Mouse (Mus musculus) kidney, postnatal 0 days (tissue): ENCODE results near the gene Ercc5. TPM values are rescaled to one million over a fixed set of nuclear protein-coding genes. Genes with fewer than 3 reads are reported as not detected.

Source experiments
- ATAC-seq: fragments of 200-750 bp; cut with Nextera tagmentation; replicated peaks from 2 replicates; pipeline ENCODE4 v1.8.0; 2017; ENCODE audit warnings: low read depth, moderate number of reproducible peaks, moderate TSS enrichment, moderate library complexity; ENCODE audit not compliant: low FRiP score
- DNase-seq: peaks from one replicate; pipeline ENCODE4 v3.0.0-alpha.2; 2016; ENCODE audit warnings: low spot score
- H3K27ac ChIP-seq: fragments of 300-500 bp; sonication (generic); 2 replicates; pipeline ENCODE4 v1.5.1; 2014; ENCODE audit warnings: mild to moderate bottlenecking
- H3K27me3 ChIP-seq: fragments of 300-500 bp; sonication (generic); 2 replicates; pipeline ENCODE4 v1.6.1; 2014; ENCODE audit warnings: low read length, mixed read lengths; ENCODE audit not compliant: insufficient read depth
- H3K36me3 ChIP-seq: fragments of 300-500 bp; sonication (generic); 2 replicates; pipeline ENCODE4 v1.6.1; 2014; ENCODE audit warnings: low read length, mixed read lengths; ENCODE audit not compliant: insufficient read depth
- H3K4me1 ChIP-seq: fragments of 300-500 bp; sonication (generic); replicated peaks from 2 replicates; pipeline ENCODE4 v1.6.1; 2014; ENCODE audit warnings: antibody characterized with exemption, low read length, mixed read lengths; ENCODE audit not compliant: insufficient read depth
- H3K4me2 ChIP-seq: fragments of 300-500 bp; sonication (generic); 2 replicates; pipeline ENCODE4 v1.6.1; 2014; ENCODE audit warnings: mild to moderate bottlenecking, low read length, moderate library complexity, mixed read lengths
- H3K4me3 ChIP-seq: fragments of 300-500 bp; sonication (generic); replicated peaks from 2 replicates; pipeline ENCODE4 v1.5.1; 2014; ENCODE audit warnings: low read depth, low read length
- H3K9ac ChIP-seq: fragments of 300-500 bp; sonication (generic); 2 replicates; pipeline ENCODE4 v1.6.1; 2014; ENCODE audit warnings: low read depth, low read length
- H3K9me3 ChIP-seq: fragments of 300-500 bp; sonication (generic); replicated peaks from 2 replicates; pipeline ENCODE4 v1.6.1; 2016; ENCODE audit warnings: low read length, inconsistent platforms, mixed read lengths
- CTCF ChIP-seq: IDR thresholded peaks from 2 replicates; pipeline ENCODE4 v1.5.1; 2016; ENCODE audit warnings: antibody characterized with exemption, low read depth, mild to moderate bottlenecking, moderate library complexity
- WGBS: fragments of 180-500 bp; shearing (Covaris S2); extraction: QIAGEN DNeasy Blood & Tissue Kit; methylation state at CpG from one replicate; pipeline ENCODE4 v1.1.7; 2014; 5-methylcytosine and 5-hydroxymethylcytosine counted together
- polyA plus RNA-seq: library from polyadenylated mRNA; unstranded; fragments of >200 nt; fragmentation: Nextera tagmentation; extraction: Ambion mirVana; gene quantifications from 2 replicates; pipeline ENCODE4 v1.2.1, GENCODE M21; 2015

Gene Ercc5
- polyA plus RNA-seq, 1 experiment from 2014 or later = 14.1 TPM

DNA sequence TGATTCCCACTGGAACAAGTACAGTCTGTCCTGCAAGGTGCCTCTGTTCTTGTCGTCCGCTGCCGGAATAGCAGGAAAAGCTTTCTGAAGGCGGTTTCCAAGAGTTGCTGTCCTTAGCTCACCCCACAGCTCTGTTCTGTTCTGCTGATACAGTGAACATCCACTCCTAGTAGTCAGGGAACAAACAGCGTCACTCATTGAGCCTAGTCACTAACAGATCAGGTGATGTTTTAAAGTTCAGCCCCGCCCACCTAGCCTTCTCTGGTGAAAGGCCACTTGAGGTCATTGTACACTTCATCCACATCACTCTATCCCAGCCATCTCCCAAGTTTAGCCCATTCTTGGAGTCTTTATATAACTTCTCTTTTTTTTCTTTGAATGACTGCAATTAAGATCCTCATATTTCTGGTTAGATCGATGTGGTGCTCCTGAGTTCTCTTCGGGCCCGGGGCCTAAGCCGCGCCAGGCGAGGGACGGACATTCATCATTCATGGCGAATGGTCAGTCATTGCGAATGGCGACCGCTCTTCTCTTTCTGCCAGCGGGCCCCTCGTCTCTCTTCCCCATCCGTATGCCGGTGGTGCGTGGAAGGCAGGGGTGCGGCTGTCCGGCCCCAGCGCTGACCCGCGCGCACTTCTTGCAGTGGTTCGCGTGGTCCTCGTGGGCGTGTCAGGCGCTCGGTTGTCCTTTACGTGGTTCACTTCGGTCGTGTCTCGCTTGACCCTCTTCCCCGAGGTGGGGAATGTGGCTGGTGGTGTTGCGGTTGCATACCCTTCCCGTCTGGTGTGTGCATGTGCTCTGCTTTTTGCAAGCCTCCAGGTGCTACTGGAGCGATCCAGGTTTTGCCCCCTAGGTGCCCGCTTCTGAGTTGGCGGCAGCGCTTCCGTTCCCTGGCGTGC lies 51.0 kb downstream of the Ercc5 start:
- peak; percentile 84 for ATAC-seq
- 17% methylated on average over 47 of the region's 47 CpGs for WGBS
- Histone ChIP-seq H3K27me3 (no peaks in the 10 kb centered on the region), H3K9ac (0 out of 2 replicates have a peak overlapping the region, but pooled peaks have one; percentile 27), H3K4me3 (peak overlapping the region; percentile 42), H3K4me2 (peak overlapping the region; percentile 85), H3K36me3 (no peaks in the 10 kb centered on the region), H3K9me3 (no peaks in the 10 kb centered on the region), H3K27ac (no peak overlapping the region), H3K4me1 (no peaks in the 10 kb centered on the region)
- no peak for TF ChIP-seq CTCF
- DNase-seq = peak; percentile 7

GRCm38 (mm10) chr1:44202876-44203275 lies 55.3 kb downstream of the Ercc5 start:
- H3K4me1 ChIP-seq = no peaks in the 10 kb centered on the region
- H3K9ac ChIP-seq = no peak overlapping the region
- H3K4me2 ChIP-seq = no peak overlapping the region
- DNase-seq (no peak), ATAC-seq (no peak)
- H3K36me3 ChIP-seq = no peaks in the 10 kb centered on the region
- no peaks in the 10 kb centered on the region for H3K9me3 ChIP-seq
- H3K27me3 ChIP-seq = no peaks in the 10 kb centered on the region
- H3K27ac ChIP-seq = no peak overlapping the region
- no peak for TF ChIP-seq CTCF
- no peak overlapping the region for H3K4me3 ChIP-seq
- 92% methylated on average over 15 of the region's 15 CpGs for WGBS

- no peaks in the 10 kb centered on the region for H3K36me3 ChIP-seq
- no peaks in the 10 kb centered on the region for H3K27me3 ChIP-seq
- no peaks in the 10 kb centered on the region for H3K9me3 ChIP-seq
- no peaks in the 10 kb centered on the region for H3K4me1 ChIP-seq
- H3K4me2 ChIP-seq = no peak overlapping the region
- no peak overlapping the region for H3K27ac ChIP-seq
- TF ChIP-seq CTCF = no peak
- no peak overlapping the region for H3K4me3 ChIP-seq
- ATAC-seq (no peak), DNase-seq (no peak)
- WGBS = 53% methylated on average over 2 of the region's 2 CpGs
- no peak overlapping the region for H3K9ac ChIP-seq
Measured at GRCm38 (mm10) chr1:44214443-44214842, 66.9 kb downstream of the Ercc5 start.

DNA sequence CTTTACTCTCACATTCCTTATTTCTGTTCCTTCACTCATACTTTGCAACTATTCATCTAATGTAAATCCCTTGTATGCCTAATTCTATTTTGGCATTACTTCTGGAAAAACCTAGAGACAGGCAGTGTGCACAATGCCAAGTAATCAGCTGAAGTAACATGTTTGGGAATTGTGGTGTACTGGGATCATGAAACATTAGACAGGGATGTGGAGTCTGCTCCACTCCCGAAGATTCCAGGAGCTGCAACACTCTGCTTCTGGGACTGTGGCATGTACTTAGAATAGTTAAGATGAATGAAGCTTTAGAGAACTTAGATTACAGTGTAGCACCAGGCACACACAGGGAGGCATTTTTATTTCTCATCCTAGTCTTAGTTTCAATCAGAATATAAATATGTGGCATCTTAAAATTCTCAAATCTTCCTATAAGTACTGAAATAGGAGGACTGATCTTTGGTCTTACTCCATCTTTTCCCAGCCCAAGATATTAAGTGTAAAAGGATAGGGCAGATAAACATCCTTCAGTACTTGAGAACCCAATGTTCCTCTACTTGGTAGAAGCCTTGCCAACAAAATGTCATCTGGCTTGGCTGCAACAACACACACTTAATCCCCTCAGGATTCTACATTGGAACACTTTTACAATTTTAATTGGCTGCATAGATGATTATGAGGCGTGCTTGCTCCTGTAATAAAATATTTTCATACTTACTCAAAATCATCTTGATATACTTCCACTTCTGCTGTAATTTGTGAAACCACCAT lies 69.0 kb downstream of the Ercc5 start:
- Histone ChIP-seq H3K4me1 (no peaks in the 10 kb centered on the region), H3K9me3 (no peaks in the 10 kb centered on the region), H3K27ac (no peak overlapping the region), H3K36me3 (no peaks in the 10 kb centered on the region), H3K27me3 (no peaks in the 10 kb centered on the region), H3K9ac (no peak overlapping the region), H3K4me3 (no peak overlapping the region), H3K4me2 (no peak overlapping the region)
- no peak for TF ChIP-seq CTCF
- DNase-seq (peak; percentile 25), ATAC-seq (no peak)
- 55% methylated on average over 2 of the region's 2 CpGs for WGBS

DNA sequence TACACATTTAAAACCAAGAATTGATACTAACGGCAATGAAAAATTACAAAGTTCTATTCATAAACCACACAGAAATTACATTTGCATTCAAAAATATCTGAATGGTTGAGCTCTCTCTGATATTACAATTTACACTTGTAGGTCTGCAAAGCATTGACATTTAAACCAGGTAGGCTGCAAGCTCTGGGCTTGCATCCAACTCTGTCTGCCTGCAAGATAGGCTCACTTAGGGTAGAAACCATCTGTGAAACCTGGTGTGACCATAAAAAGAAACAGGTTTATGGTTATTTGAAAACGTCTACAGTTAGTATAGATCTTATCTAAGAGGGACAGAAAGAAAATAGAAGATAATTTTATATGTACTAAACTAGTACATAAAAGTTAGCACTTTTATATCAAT lies 69.6 kb downstream of the Ercc5 start:
- no peaks in the 10 kb centered on the region for H3K4me1 ChIP-seq
- DNase-seq = no peak
- 57% methylated on average over 2 of the region's 2 CpGs for WGBS
- no peaks in the 10 kb centered on the region for H3K9me3 ChIP-seq
- no peaks in the 10 kb centered on the region for H3K27me3 ChIP-seq
- no peak for TF ChIP-seq CTCF
- no peaks in the 10 kb centered on the region for H3K36me3 ChIP-seq
- H3K27ac ChIP-seq = no peak overlapping the region
- no peak overlapping the region for H3K4me3 ChIP-seq
- ATAC-seq = no peak
- H3K9ac ChIP-seq = no peak overlapping the region
- H3K4me2 ChIP-seq = no peak overlapping the region

GRCm38 (mm10) chr1:44218876-44219275 lies 71.3 kb downstream of the Ercc5 start, which contains the start of gene Mettl21e:
Gene Mettl21e (minus strand): TSS chr1:44218961.
- Histone ChIP-seq H3K27me3 (no peaks in the 10 kb centered on the region), H3K4me3 (no peak within 1 kb of the TSS), H3K4me1 (no peaks in the 10 kb centered on the region), H3K27ac (no peak within 1 kb of the TSS), H3K9ac (no peak within 1 kb of the TSS), H3K4me2 (no peak within 1 kb of the TSS), H3K36me3 (no peaks in the 10 kb centered on the region), H3K9me3 (no peaks in the 10 kb centered on the region)
- no peak for TF ChIP-seq CTCF
- ATAC-seq (no peak), DNase-seq (peak; percentile 57)
- WGBS = 41% methylated on average over 1 of the region's 1 CpGs
